Mouse (Mus musculus) liver, embryonic 13.5 days (tissue): ENCODE data around the gene Canx. TPM values are rescaled to one million over a fixed set of nuclear protein-coding genes. Genes with fewer than 3 reads are reported as not detected.
"Not testable (repeated sequence)": the region's sequence is repeated elsewhere in the genome, so short reads cannot be mapped to it uniquely, and the experiment has no call there.

ENCODE experiments used
- ATAC-seq: fragments of 200-750 bp; cut with Nextera tagmentation; 2 replicates; pipeline ENCODE4 v1.8.0; 2017; ENCODE audit warnings: low read depth, mild to moderate bottlenecking, moderate number of reproducible peaks, moderate library complexity
- DNase-seq: peaks from one replicate; pipeline ENCODE4 v3.0.0; 2022
- H3K27ac ChIP-seq: fragments of 300-500 bp; sonication (generic); 2 replicates; pipeline ENCODE4 v1.5.1; 2015; ENCODE audit warnings: moderate library complexity, mild to moderate bottlenecking, inconsistent platforms
- H3K27me3 ChIP-seq: fragments of 300-500 bp; sonication (generic); 2 replicates; pipeline ENCODE4 v1.6.1; 2015; ENCODE audit warnings: mild to moderate bottlenecking, inconsistent platforms
- H3K36me3 ChIP-seq: fragments of 300-500 bp; sonication (generic); 2 replicates; pipeline ENCODE4 v1.6.1; 2015; ENCODE audit warnings: mild to moderate bottlenecking, inconsistent platforms
- H3K4me1 ChIP-seq: fragments of 300-500 bp; sonication (generic); replicated peaks from 2 replicates; pipeline ENCODE4 v1.6.1; 2015; ENCODE audit warnings: inconsistent platforms
- H3K4me2 ChIP-seq: fragments of 300-500 bp; sonication (generic); 2 replicates; pipeline ENCODE4 v1.6.1; 2015; ENCODE audit warnings: inconsistent platforms, mild to moderate bottlenecking, moderate library complexity
- H3K4me3 ChIP-seq: fragments of 300-500 bp; sonication (generic); replicated peaks from 2 replicates; pipeline ENCODE4 v1.5.1; 2015; ENCODE audit warnings: mild to moderate bottlenecking, inconsistent platforms
- H3K9ac ChIP-seq: fragments of 300-500 bp; sonication (generic); 2 replicates; pipeline ENCODE4 v1.6.1; 2015; ENCODE audit warnings: mild to moderate bottlenecking, inconsistent platforms
- H3K9me3 ChIP-seq: fragments of 300-500 bp; sonication (generic); replicated peaks from 2 replicates; pipeline ENCODE4 v1.6.1; 2016; ENCODE audit warnings: inconsistent platforms
- WGBS: fragments of 180-500 bp; shearing (Covaris S2); methylation state at CpG from one replicate; pipeline ENCODE4 v1.1.7; 2015; ENCODE audit not compliant: insufficient replicate concordance; 5-methylcytosine and 5-hydroxymethylcytosine counted together
- polyA plus RNA-seq: library from polyadenylated mRNA; unstranded; fragments of >200 nt; fragmentation: Nextera tagmentation; extraction: Ambion mirVana; gene quantifications from 2 replicates; pipeline ENCODE4 v1.2.1, GENCODE M21; 2015

The Canx gene
- polyA plus RNA-seq, 1 experiment from 2014 or later, result 213 TPM

DNA sequence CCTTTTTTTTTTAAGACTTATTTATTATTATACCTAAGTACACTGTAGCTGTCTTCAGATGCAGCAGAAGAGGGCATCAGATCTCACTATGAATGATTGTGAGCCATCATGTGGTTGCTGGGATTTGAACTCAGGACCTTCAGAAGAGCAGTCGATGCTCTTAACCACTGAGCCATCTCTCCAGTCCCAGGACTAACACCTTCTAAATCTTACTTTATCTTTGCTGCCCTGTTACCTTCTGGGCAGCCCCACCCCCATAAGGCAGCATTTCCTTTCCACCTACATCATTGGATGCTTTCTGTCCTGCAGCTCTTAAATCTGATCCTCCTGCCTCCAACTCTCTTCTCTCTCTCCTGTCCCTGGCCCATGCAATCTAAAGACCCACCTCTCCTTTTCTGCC, 35.8 kb upstream of the Canx start:
- H3K36me3 ChIP-seq, ATAC-seq, H3K9ac ChIP-seq, DNase-seq, H3K27ac ChIP-seq, H3K9me3 ChIP-seq, H3K4me2 ChIP-seq, H3K4me3 ChIP-seq: not testable (repeated sequence)
- Histone ChIP-seq H3K4me1 (peaks cover 26% of the 10 kb centered on the region), H3K27me3 (peaks cover 40% of the 10 kb centered on the region)
- 40% methylated on average over 1 of the region's 1 CpGs for WGBS

DNA sequence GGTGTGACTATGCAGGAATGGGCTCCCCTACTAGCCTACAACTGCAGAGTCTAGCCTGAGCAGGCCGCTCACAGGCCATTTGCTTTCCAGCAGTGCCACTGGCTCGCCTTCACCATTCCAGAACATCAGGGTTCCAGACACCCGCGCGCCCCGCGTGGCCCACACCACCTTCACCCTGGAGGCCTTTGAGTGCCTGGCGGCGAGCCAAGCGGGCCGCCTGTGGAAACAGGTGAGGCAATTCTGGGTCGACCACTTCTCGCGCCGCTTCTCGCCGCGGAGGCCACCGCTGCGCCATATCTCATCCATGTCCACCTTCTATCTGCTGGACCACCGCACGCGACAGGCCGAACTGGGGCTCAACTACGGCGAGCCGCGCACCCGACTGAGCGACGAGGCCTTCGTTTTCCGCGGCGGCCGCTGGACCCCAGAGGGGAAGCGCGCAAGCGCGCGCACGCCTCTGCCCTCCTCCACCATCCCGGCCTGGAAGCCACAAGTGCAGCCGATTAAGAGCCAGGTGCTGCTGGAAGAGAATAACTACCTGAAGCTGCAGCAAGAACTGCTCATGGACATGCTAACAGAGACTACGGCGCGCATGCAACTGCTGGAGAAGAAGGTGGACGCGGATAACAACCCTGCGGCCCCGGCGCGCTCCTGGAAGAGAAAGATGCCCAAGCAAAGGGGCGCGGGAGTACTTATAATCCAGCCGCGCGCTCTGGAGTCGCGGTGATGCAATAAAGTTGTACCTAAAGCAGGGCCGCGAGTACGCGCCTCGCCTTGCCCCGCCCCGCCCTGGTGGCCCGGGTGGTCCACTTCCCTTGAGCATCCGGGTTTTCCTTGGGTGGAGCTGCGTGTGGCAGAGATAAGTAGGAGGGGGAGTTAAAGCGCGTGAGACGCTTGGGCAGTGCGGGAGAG, 33.7 kb upstream of the Canx start:
- Histone ChIP-seq H3K4me2 (peak overlapping the region; percentile 83), H3K4me1 (peaks cover 24% of the 10 kb centered on the region), H3K27me3 (peaks cover 40% of the 10 kb centered on the region), H3K9me3 (no peaks in the 10 kb centered on the region), H3K27ac (no peak overlapping the region), H3K4me3 (peak overlapping the region; percentile 62), H3K9ac (peak overlapping the region; percentile 63), H3K36me3 (no peaks in the 10 kb centered on the region)
- WGBS, result 4% methylated on average over 74 of the region's 74 CpGs
- ATAC-seq (peak; percentile 47), DNase-seq (peak; percentile 48)

GRCm38 (mm10) chr11:50355395-50355794, 29.9 kb upstream of the Canx start:
- WGBS, result 11% methylated on average over 1 of the region's 1 CpGs
- Histone ChIP-seq H3K27me3 (peaks cover 31% of the 10 kb centered on the region), H3K27ac (peak overlapping the region; percentile 31), H3K4me2 (no peak overlapping the region), H3K4me3 (no peak overlapping the region), H3K4me1 (peaks cover 24% of the 10 kb centered on the region), H3K9ac (no peak overlapping the region), H3K36me3 (no peaks in the 10 kb centered on the region), H3K9me3 (no peaks in the 10 kb centered on the region)
- DNase-seq (no peak), ATAC-seq (peak; percentile 53; the same call in 1 of the 2 replicates)

GRCm38 (mm10) chr11:50354851-50355250, 29.4 kb upstream of the Canx start:
- Histone ChIP-seq H3K36me3 (no peaks in the 10 kb centered on the region), H3K27me3 (peaks cover 26% of the 10 kb centered on the region), H3K27ac (peak overlapping the region; percentile 31; the same call in 1 of the 2 replicates), H3K9ac (no peak overlapping the region), H3K4me1 (peaks cover 21% of the 10 kb centered on the region), H3K4me3 (no peak overlapping the region), H3K4me2 (no peak overlapping the region), H3K9me3 (no peaks in the 10 kb centered on the region)
- ATAC-seq (no peak), DNase-seq (no peak)
- 55% methylated on average over 3 of the region's 3 CpGs for WGBS

- H3K9me3 ChIP-seq, result no peaks in the 10 kb centered on the region
- H3K4me1 ChIP-seq, result peaks cover 14% of the 10 kb centered on the region
- H3K4me2 ChIP-seq, result no peak within 1 kb of the TSS
- no peaks in the 10 kb centered on the region for H3K36me3 ChIP-seq
- no peak within 1 kb of the TSS for H3K9ac ChIP-seq
- H3K27me3 ChIP-seq, result peaks cover 19% of the 10 kb centered on the region
- ATAC-seq, result no peak
- no peak within 1 kb of the TSS for H3K4me3 ChIP-seq
- peak within 1 kb of the TSS; percentile 31; the same call in 1 of the 2 replicates for H3K27ac ChIP-seq
- DNase-seq, result no peak
Observed at GRCm38 (mm10) chr11:50354162-50354561, 28.7 kb upstream of the Canx start, which contains the start of gene Cby3. Cby3 (plus strand) TSS chr11:50354462.

- ATAC-seq (no peak), DNase-seq (no peak)
- H3K4me2 ChIP-seq, result no peak overlapping the region
- 65% methylated on average over 2 of the region's 2 CpGs for WGBS
- H3K27me3 ChIP-seq, result no peaks in the 10 kb centered on the region
- peaks cover 8% of the 10 kb centered on the region for H3K4me1 ChIP-seq
- no peak overlapping the region for H3K9ac ChIP-seq
- H3K36me3 ChIP-seq, result no peaks in the 10 kb centered on the region
- H3K9me3 ChIP-seq, result no peaks in the 10 kb centered on the region
- H3K4me3 ChIP-seq, result no peak overlapping the region
- H3K27ac ChIP-seq, result no peak overlapping the region
Observed at GRCm38 (mm10) chr11:50352177-50352576, 26.7 kb upstream of the Canx start.

DNA sequence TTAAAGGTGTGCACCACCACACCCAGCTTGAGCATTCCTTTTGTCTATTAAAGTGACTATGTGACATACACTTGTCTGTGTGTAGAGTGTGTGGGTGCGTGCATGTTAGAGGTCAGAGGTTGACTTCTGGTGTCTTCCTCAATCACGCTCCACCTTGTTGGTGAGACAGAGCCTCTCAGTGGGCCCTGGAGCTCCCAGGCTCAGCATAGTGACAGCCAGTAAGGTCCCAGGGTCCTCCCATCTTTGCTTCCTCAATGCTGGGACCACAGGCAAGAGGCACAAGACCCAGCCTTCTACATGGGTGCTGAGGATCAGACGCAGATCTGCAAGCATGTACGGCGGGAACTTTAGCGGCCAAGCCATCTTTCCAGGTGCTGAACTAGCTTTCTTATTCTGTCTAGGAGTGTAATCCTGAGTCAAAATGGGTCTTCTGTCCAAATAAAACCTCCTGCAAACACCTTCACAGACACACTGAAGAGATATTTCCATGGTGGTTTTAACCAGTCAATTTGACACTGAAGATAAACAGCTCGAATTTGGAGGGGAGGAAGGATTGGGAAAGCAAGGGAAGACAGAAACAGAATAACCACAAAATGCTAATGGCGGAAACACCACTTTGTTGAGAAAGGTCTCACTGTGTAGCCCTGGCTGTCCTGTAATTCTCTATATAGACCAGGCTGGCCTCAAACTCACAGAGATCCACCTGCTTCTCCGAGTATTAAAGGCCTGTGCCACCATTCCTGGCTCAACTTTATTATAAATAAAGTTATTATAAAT, 21.0 kb upstream of the Canx start:
- ATAC-seq (no peak), DNase-seq (no peak)
- Histone ChIP-seq H3K4me2 (no peak overlapping the region), H3K36me3 (no peaks in the 10 kb centered on the region), H3K9me3 (no peaks in the 10 kb centered on the region), H3K9ac (no peak overlapping the region), H3K27me3 (no peaks in the 10 kb centered on the region), H3K4me3 (no peak overlapping the region), H3K27ac (no peak overlapping the region; the same call in 1 of the 2 replicates), H3K4me1 (no peaks in the 10 kb centered on the region)
- 63% methylated on average over 9 of the region's 9 CpGs for WGBS

DNA sequence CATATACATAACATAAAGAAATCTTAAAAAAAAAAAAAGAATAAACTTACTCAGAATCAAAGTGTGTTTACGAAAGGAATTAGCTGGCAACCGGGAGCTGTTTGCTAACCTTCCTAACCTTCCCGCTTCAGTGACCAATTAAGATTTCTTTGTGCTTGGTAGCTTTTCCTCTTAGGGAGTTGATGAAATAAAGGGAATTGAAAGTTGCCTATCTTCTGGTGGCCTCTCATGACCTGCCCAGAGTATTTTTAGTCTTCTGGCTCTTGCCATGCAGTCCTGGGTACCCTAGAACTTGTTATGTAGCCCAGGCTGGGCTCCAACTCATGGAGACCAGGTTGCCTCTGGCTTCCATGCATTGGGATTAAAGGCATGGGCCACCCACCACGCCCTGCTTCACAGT, 20.0 kb upstream of the Canx start:
- no peak overlapping the region for H3K4me3 ChIP-seq
- H3K36me3 ChIP-seq, result no peaks in the 10 kb centered on the region
- ATAC-seq (no peak), DNase-seq (no peak)
- no peak overlapping the region for H3K9ac ChIP-seq
- no peaks in the 10 kb centered on the region for H3K9me3 ChIP-seq
- H3K4me1 ChIP-seq, result no peaks in the 10 kb centered on the region
- no peak overlapping the region for H3K27ac ChIP-seq
- WGBS, result 70% methylated on average over 4 of the region's 4 CpGs
- H3K4me2 ChIP-seq, result no peak overlapping the region
- no peaks in the 10 kb centered on the region for H3K27me3 ChIP-seq

DNA sequence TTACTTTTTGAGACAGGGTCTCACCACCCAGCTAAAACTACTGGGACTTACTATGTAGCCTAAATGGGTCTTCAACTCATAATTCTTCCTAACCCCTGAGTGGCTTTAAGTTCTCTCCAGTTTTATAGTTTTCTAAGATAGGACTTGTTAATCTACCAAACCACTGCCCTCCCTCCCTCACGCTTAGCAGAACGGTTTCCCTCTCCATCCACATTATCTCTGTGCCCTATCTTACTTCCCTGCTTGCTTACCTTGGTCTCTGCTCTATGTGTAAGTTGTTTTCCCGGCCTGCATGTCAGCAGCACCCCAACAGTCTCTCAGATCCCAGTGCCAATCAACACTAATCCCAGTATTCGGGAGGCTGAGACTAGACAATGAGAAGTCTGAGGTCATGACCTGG, 11.4 kb upstream of the Canx start:
- H3K4me3 ChIP-seq, result no peak overlapping the region
- H3K27ac ChIP-seq, result no peak overlapping the region
- H3K36me3 ChIP-seq, result no peaks in the 10 kb centered on the region
- no peak overlapping the region for H3K4me2 ChIP-seq
- H3K4me1 ChIP-seq, result no peaks in the 10 kb centered on the region
- no peak overlapping the region for H3K9ac ChIP-seq
- no peaks in the 10 kb centered on the region for H3K9me3 ChIP-seq
- DNase-seq (no peak), ATAC-seq (no peak)
- H3K27me3 ChIP-seq, result no peaks in the 10 kb centered on the region
- 34% methylated on average over 4 of the region's 4 CpGs for WGBS

DNA sequence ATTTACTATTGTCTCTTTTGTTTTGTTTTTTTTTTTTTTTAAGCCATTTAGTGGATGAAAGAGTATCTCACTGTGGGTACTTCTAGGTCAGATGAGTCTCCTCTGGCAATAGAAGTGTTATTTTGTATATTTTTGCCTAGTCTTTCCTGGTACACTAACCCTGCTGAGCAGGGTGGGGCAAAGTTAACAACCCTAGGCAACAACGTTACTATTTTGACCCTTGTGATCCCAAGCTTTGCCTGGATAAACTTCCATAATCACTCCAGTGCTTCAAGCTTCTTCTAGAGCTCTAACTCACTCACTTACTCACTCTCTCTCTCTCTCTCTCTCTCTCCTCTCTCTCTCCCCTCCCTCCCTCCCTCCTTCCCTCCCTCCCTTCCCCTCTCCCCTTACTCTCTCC, 10.7 kb upstream of the Canx start:
- DNase-seq (no peak), ATAC-seq (no peak)
- no peaks in the 10 kb centered on the region for H3K27me3 ChIP-seq
- H3K4me2 ChIP-seq, result no peak overlapping the region
- H3K36me3 ChIP-seq, result no peaks in the 10 kb centered on the region
- WGBS, result 45% methylated on average over 1 of the region's 1 CpGs
- H3K4me1 ChIP-seq, result no peaks in the 10 kb centered on the region
- H3K4me3 ChIP-seq, result no peak overlapping the region
- H3K9ac ChIP-seq, result no peak overlapping the region
- no peaks in the 10 kb centered on the region for H3K9me3 ChIP-seq
- no peak overlapping the region for H3K27ac ChIP-seq

GRCm38 (mm10) chr11:50333181-50333580, 7.7 kb upstream of the Canx start:
- no peaks in the 10 kb centered on the region for H3K36me3 ChIP-seq
- peaks cover 2% of the 10 kb centered on the region for H3K4me1 ChIP-seq
- no peaks in the 10 kb centered on the region for H3K27me3 ChIP-seq
- ATAC-seq (no peak), DNase-seq (no peak)
- H3K9ac ChIP-seq, result no peak overlapping the region
- no peak overlapping the region for H3K27ac ChIP-seq
- H3K4me3 ChIP-seq, result no peak overlapping the region
- H3K9me3 ChIP-seq, result no peaks in the 10 kb centered on the region
- WGBS, result 79% methylated on average over 3 of the region's 3 CpGs
- H3K4me2 ChIP-seq, result no peak overlapping the region
